Mouse (Mus musculus): ENCODE results near the gene Hoxa9.

GRCm38 (mm10) chr6:52183311-52184080 is 47.4 kb downstream of the Hoxa9 start:
- TF ChIP-seq CTCF (IDR thresholded peaks at IDR 0.05; ENCODE audit: low read depth) = no peak
- no peak for TF ChIP-seq EP300 (IDR thresholded peaks at IDR 0.05; ENCODE audit: low read depth)
